Mouse (Mus musculus) MEL (cell line): ENCODE measurements around the gene Smtnl2. TPM values are rescaled to one million over a fixed set of nuclear protein-coding genes. Genes with fewer than 3 reads are reported as not detected.

ENCODE experiments used
- DNase-seq: peaks from one replicate; pipeline ENCODE4 v3.0.0; 2011; ENCODE audit warnings: low read depth, low spot score
- H3K27ac ChIP-seq: 2 replicates; pipeline ENCODE4 v1.5.1; 2012; ENCODE audit warnings: low read depth, mild to moderate bottlenecking, control low read depth, low read length, moderate library complexity; ENCODE audit not compliant: control insufficient read depth
- H3K27me3 ChIP-seq, 2 experiments: fragments of 150-350 bp in 1 of 2; sonication (generic) in 1 of 2; 2 replicates each; pipeline ENCODE4 v1.6.1; 2012; ENCODE audit warnings: low read length in 2 of 2, mild to moderate bottlenecking in 2 of 2, improper control_type of control experiment in 1 of 2, moderate library complexity in 1 of 2; ENCODE audit not compliant: insufficient read depth in 2 of 2, control insufficient read depth in 1 of 2
- H3K36me3 ChIP-seq, 2 experiments: 2 replicates each; pipeline ENCODE4 v1.6.1; 2012 to 2014; ENCODE audit warnings: low read length in 2 of 2, improper control_type of control experiment in 1 of 2, inconsistent platforms in 1 of 2, mild to moderate bottlenecking in 1 of 2; ENCODE audit not compliant: insufficient read depth in 2 of 2, control insufficient read depth in 1 of 2
- H3K4me1 ChIP-seq, 2 experiments: fragments of 150-350 bp in 1 of 2; sonication (generic) in 1 of 2; 2 replicates each; pipeline ENCODE4 v1.6.1; 2012; ENCODE audit warnings: low read length in 2 of 2, improper control_type of control experiment in 1 of 2, mild to moderate bottlenecking in 1 of 2; ENCODE audit not compliant: insufficient read depth in 2 of 2, control insufficient read depth in 1 of 2
- H3K4me3 ChIP-seq, 2 experiments: fragments of 150-350 bp in 1 of 2; sonication (generic) in 1 of 2; 2 replicates each; pipeline ENCODE4 v1.5.1; 2012; ENCODE audit warnings: low read depth in 2 of 2, low read length in 2 of 2, mild to moderate bottlenecking in 2 of 2, moderate library complexity in 2 of 2, control low read depth in 1 of 2, improper control_type of control experiment in 1 of 2; ENCODE audit not compliant: control insufficient read depth in 1 of 2, insufficient read depth in 1 of 2
- H3K79me2 ChIP-seq: 2 replicates; pipeline ENCODE4 v1.6.1; 2012; ENCODE audit warnings: mild to moderate bottlenecking, low read length, moderate library complexity; ENCODE audit not compliant: control insufficient read depth, poor library complexity, insufficient read depth
- H3K9ac ChIP-seq: 2 replicates; pipeline ENCODE4 v1.6.1; 2012; ENCODE audit warnings: low read depth, mild to moderate bottlenecking, control low read depth, low read length, moderate library complexity; ENCODE audit not compliant: control insufficient read depth, poor library complexity, severe bottlenecking
- H3K9me3 ChIP-seq: fragments of 150-350 bp; sonication (generic); replicated peaks from 2 replicates; pipeline ENCODE4 v1.6.1; 2012; ENCODE audit warnings: mild to moderate bottlenecking, low read length, improper control_type of control experiment, moderate library complexity; ENCODE audit not compliant: insufficient read depth
- CHD1 ChIP-seq: IDR thresholded peaks from 2 replicates; pipeline ENCODE4 v1.6.1; 2012; ENCODE audit warnings: low read depth, mild to moderate bottlenecking, inconsistent platforms, low read length, improper control_type of control experiment
- ELF1 ChIP-seq: IDR thresholded peaks from 2 replicates; pipeline ENCODE4 v1.6.1; 2014; ENCODE audit warnings: low read depth, mild to moderate bottlenecking, inconsistent platforms, low read length, improper control_type of control experiment, moderate library complexity
- ETS1 ChIP-seq: IDR thresholded peaks from 2 replicates; pipeline ENCODE4 v1.6.1; 2012; ENCODE audit warnings: low read depth, mild to moderate bottlenecking, inconsistent platforms, low read length, improper control_type of control experiment, moderate library complexity
- HCFC1 ChIP-seq: IDR thresholded peaks from 2 replicates; pipeline ENCODE4 v1.6.1; 2012; ENCODE audit warnings: low read depth, mild to moderate bottlenecking, inconsistent platforms, low read length, improper control_type of control experiment, moderate library complexity
- JUND ChIP-seq: IDR thresholded peaks from 2 replicates; pipeline ENCODE4 v1.6.1; 2011; ENCODE audit warnings: low read depth, mild to moderate bottlenecking, improper control_type of control experiment, low read length
- MAFK ChIP-seq: IDR thresholded peaks from 2 replicates; pipeline ENCODE4 v1.6.1; 2011; ENCODE audit warnings: low read depth, mild to moderate bottlenecking, low read length, improper control_type of control experiment, borderline replicate concordance
- MXI1 ChIP-seq: IDR thresholded peaks from 2 replicates; pipeline ENCODE4 v1.6.1; 2011; ENCODE audit warnings: mild to moderate bottlenecking, low read depth, low read length, improper control_type of control experiment
- MYB ChIP-seq: IDR thresholded peaks from 2 replicates; pipeline ENCODE4 v1.6.1; 2011; ENCODE audit warnings: mild to moderate bottlenecking, low read depth, low read length, improper control_type of control experiment
- NRF1 ChIP-seq: IDR thresholded peaks from 2 replicates; pipeline ENCODE4 v1.6.1; 2014; ENCODE audit warnings: low read depth, mild to moderate bottlenecking, inconsistent platforms, low read length, improper control_type of control experiment, moderate library complexity; ENCODE audit not compliant: poor library complexity, insufficient read depth, severe bottlenecking
- POLR2A ChIP-seq, 2 experiments: IDR thresholded peaks; 2 replicates each; pipeline ENCODE4 v1.6.1; 2011 to 2012; ENCODE audit warnings: low read length in 2 of 2, mild to moderate bottlenecking in 2 of 2, control low read depth in 1 of 2, improper control_type of control experiment in 1 of 2, low read depth in 1 of 2, moderate library complexity in 1 of 2; ENCODE audit not compliant: control insufficient read depth in 1 of 2, insufficient read depth in 1 of 2, poor library complexity in 1 of 2
- POLR2AphosphoS5 ChIP-seq: IDR thresholded peaks from 2 replicates; pipeline ENCODE4 v1.6.1; 2012; ENCODE audit warnings: low read depth, borderline replicate concordance, mild to moderate bottlenecking, inconsistent platforms, low read length, moderate library complexity, mixed read lengths
- SMC3 ChIP-seq: IDR thresholded peaks from 2 replicates; pipeline ENCODE4 v1.6.1; 2011; ENCODE audit warnings: low read depth, low read length, improper control_type of control experiment
- TAL1 ChIP-seq: IDR thresholded peaks from 2 replicates; pipeline ENCODE4 v1.6.1; 2012; ENCODE audit warnings: mild to moderate bottlenecking, inconsistent platforms, low read length, moderate library complexity, mixed read lengths
- TBP ChIP-seq: IDR thresholded peaks from 2 replicates; pipeline ENCODE4 v1.8.0; 2011; ENCODE audit warnings: low read depth, low read length, improper control_type of control experiment
- UBTF ChIP-seq: IDR thresholded peaks from 2 replicates; pipeline ENCODE4 v1.6.1; 2012; ENCODE audit warnings: low read depth, mild to moderate bottlenecking, inconsistent platforms, low read length, improper control_type of control experiment, moderate library complexity, borderline replicate concordance; ENCODE audit not compliant: insufficient read depth
- USF1 ChIP-seq: IDR thresholded peaks from 2 replicates; pipeline ENCODE4 v1.6.1; 2014; ENCODE audit warnings: low read depth, mild to moderate bottlenecking, inconsistent platforms, low read length, improper control_type of control experiment, moderate library complexity
- ZC3H11A ChIP-seq: IDR thresholded peaks from 2 replicates; pipeline ENCODE4 v1.6.1; 2012; ENCODE audit warnings: low read depth, mild to moderate bottlenecking, inconsistent platforms, low read length, improper control_type of control experiment
- ZKSCAN1 ChIP-seq: IDR thresholded peaks from 2 replicates; pipeline ENCODE4 v1.6.1; 2012; ENCODE audit warnings: low read depth, mild to moderate bottlenecking, inconsistent platforms, low read length, improper control_type of control experiment, moderate library complexity
- ZMIZ1 ChIP-seq: IDR thresholded peaks from 2 replicates; pipeline ENCODE4 v1.6.1; 2012; ENCODE audit warnings: low read depth, mild to moderate bottlenecking, inconsistent platforms, low read length, improper control_type of control experiment, moderate library complexity
- ZNF384 ChIP-seq: IDR thresholded peaks from 2 replicates; pipeline ENCODE4 v1.6.1; 2012; ENCODE audit warnings: low read depth, mild to moderate bottlenecking, inconsistent platforms, low read length, improper control_type of control experiment
- polyA plus RNA-seq, 2 experiments: library from polyadenylated mRNA; stranded (reverse) in 1 of 2; unstranded in 1 of 2; fragments of >175 nt in 1 of 2; fragments of >200 nt in 1 of 2; gene quantifications; 2 replicates each; pipeline versions ENCODE4 v1.2.1 to v1.2.4; 2012; ENCODE audit warnings: low replicate concordance in 2 of 2, low read depth in 1 of 2; ENCODE audit not compliant: insufficient read length in 2 of 2, insufficient read depth in 1 of 2, missing spikeins in 1 of 2
- total RNA-seq: library from RNA; depleted of rRNA; stranded (reverse); fragments of 300-350 nt; gene quantifications from 2 replicates; pipeline ENCODE4 v1.2.3, GENCODE M21; 2012

The Smtnl2 gene
- total and polyA plus RNA-seq, 3 experiments = 10.2 to 10.9 TPM; not detected in 1

DNA sequence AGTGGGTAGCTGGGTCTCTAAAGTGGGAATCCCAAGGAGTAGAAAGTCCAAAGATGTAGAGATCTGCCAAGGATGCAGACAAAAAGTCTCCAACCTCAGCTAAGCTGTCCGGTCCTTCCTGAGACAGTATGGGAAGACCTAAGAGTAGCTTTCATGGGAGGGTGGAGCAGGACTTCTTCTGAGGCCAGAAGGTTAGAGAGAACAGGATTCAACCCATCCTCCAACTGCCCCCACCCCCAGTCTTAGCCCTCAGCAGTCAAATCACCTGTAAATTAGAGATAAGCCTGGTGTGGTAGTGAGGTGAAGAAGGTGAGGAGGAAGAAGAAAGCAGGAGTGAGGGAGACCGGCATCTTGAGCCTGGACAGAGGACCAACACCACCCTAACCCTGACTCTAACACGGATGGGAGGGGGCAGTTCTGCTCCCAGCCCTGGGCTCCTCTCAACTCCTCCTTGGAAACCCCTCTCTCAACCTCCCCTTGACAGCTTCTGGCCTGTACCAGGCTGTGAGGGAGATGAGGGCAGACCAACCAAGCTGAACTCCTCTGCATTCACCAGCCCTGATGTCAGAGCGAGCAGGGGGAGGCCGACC lies 2.2 kb upstream of the Smtnl2 start:
- H3K79me2 ChIP-seq = no peaks in the 10 kb centered on the region
- peaks cover 10 to 25% of the 10 kb centered on the region in 2 experiments for H3K4me1 ChIP-seq

DNA sequence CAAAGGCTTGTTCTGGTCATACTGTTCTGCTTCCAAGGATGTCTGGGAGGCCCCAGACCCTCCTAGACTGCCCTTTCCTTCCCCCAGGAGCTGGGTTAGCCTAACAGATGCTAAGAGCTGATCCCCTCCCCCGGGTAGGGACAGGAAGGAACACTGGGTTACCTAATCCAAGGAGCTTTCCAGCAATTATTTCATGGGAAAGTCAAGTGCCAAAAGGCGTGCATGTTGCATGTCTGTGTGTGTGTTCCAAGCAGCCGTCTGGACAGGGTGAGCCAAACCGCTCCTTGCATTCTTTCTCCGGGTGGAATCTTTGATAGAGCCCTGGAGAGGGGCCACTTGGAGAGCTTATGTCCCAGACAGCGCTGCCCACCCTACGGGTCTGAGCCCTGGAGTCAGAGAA lies 1.5 kb upstream of the Smtnl2 start:
- H3K36me3 ChIP-seq = peaks cover 0 to 16% of the 10 kb centered on the region in 2 experiments; a peak in 2 of 4 replicates
- no peak overlapping the region for H3K4me3 ChIP-seq
- no peak for DNase-seq
- H3K9ac ChIP-seq = no peak overlapping the region
- H3K79me2 ChIP-seq = no peaks in the 10 kb centered on the region
- H3K27me3 ChIP-seq = no peaks in the 10 kb centered on the region
- TF ChIP-seq CHD1 (no peak), POLR2AphosphoS5 (no peak), ETS1 (no peak), ZC3H11A (no peak), ZKSCAN1 (no peak), ZMIZ1 (no peak), TBP (no peak), ELF1 (no peak), POLR2A (IDR thresholded peaks at IDR 0.05; ENCODE audit: control insufficient read depth in 1 of 2, insufficient read depth in 1 of 2, low read depth in 1 of 2, low read length in 2 of 2, poor library complexity in 1 of 2) (no peak), ZNF384 (no peak), HCFC1 (no peak), MYB (no peak), SMC3 (no peak), USF1 (no peak), TAL1 (no peak), NRF1 (no peak), UBTF (no peak), MXI1 (no peak), JUND (no peak)
- no peaks in the 10 kb centered on the region for H3K9me3 ChIP-seq
- peaks cover 10 to 29% of the 10 kb centered on the region in 2 experiments for H3K4me1 ChIP-seq
- no peak overlapping the region for H3K27ac ChIP-seq

More for the DNA sequence above, 2.2 kb upstream of the Smtnl2 start:
- Histone ChIP-seq H3K27ac (no peak overlapping the region), H3K36me3 (peaks cover 0 to 14% of the 10 kb centered on the region in 2 experiments; a peak in 2 of 4 replicates), H3K9me3 (no peaks in the 10 kb centered on the region), H3K9ac (no peak overlapping the region), H3K27me3 (no peaks in the 10 kb centered on the region), H3K4me3 (no peak overlapping the region)
- TF ChIP-seq MAFK = no peak
- DNase-seq = no peak
